Mouse (Mus musculus): ENCODE measurements at regions not wholly inside any gene's neighbourhood (a gene's known extent, or its start where the extent isn't known, plus 50 kb on each side); places are given as distances from the start of the nearest gene placed in this dataset.
A peak's percentile ranks its signal among the peaks of the same experiment; 100 is the strongest.

GRCm38 (mm10) chr13:92986719-92987553, 142.4 kb downstream of the Mtx3 start:
- peak; percentile 76 for DNase-seq

GRCm38 (mm10) chr13:92987691-92988090, 143.1 kb downstream of the Mtx3 start:
- peak; percentile 30 for DNase-seq

GRCm38 (mm10) chr13:92988600-92988999, 144.0 kb downstream of the Mtx3 start:
- peak; percentile 30 for DNase-seq

DNA sequence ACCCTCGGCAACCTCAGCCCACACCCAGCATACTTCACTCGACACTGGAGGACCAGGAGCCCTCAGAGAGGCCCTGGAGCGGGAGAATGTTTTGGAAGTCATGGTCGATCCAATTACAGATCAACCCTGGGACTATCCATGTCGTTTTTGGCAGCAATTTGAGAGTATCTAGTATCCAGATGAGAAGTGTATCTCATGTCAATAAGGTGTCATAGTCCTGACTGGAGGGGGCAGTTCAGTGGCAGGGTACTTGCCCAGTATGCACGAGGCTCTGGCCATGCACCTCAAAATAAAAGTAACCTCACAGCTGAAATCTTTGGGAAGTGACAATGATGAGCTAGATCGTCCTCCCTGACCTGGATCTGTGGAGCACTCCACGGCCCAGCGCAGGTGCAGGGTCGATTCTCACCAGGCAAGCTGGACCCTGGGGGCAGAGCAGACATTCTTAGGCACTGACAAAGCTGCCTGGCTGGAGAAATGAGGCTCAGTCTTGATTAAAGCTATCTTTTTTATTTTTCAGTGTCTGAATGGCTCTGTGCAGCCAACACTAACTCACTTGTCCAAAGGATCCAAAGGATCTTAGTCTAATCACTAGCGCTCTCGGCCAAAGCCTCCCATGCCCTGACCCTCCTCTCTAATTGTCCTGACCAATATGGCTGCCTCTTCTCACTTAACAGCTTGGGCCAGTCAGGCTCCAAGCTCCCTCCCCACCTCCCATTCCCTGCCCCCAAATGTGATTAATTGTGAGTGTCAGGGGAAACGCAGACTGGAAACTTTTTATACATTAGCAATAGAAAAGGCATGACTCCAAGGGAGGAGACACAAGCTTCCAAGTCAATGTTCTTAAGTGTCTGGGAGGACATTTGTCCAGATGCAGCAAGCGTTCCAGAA, 146.0 kb downstream of the Mtx3 start:
- no peak for DNase-seq
